Mouse (Mus musculus) limb, embryonic 12.5 days (tissue): ENCODE measurements around the gene Ebf3. TPM values are rescaled to one million over a fixed set of nuclear protein-coding genes. Genes with fewer than 3 reads are reported as not detected.

ENCODE experiments used
- polyA plus RNA-seq: library from polyadenylated mRNA; unstranded; fragments of >200 nt; fragmentation: Nextera tagmentation; extraction: Ambion mirVana; gene quantifications from 2 replicates; pipeline ENCODE4 v1.2.1, GENCODE M21; 2016

Gene Ebf3
- polyA plus RNA-seq, 1 experiment from 2014 or later, result 17.6 TPM

Other genes starting within 250 kb of the Ebf3 start
- 24.1 and 28.4 TPM in 2 replicates for gene 9430038I01Rik, start 96.3 kb upstream of the Ebf3 start, polyA plus RNA-seq
- 253 and 265 TPM in 2 replicates for gene Glrx3, start 123.2 kb upstream of the Ebf3 start, polyA plus RNA-seq